Mouse (Mus musculus): Measurements from ENCODE around the gene Zbtb22. TPM values are rescaled to one million over a fixed set of nuclear protein-coding genes. Genes with fewer than 3 reads are reported as not detected.

Zbtb22 gene
- polyA plus RNA-seq, 1 experiment, result 62.9 TPM

DNA sequence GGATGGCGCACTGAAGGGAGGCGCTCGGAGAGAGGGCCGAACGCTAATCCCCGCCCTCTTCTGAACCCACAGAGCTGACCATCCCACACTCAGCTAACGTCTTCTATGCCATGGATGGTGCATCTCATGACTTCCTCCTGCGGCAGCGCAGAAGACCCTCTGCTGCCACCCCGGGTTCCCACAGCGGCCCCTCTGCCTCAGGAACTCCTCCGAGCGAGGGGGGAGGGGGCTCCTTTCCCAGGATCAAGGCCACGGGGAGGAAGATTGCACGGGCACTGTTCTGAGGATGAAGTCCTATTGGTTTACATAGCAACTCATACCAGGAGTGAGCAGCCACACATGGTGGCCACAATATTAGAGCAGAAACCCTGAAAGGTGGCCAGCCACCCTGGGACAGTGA, 21.3 kb downstream of the Zbtb22 start:
- WGBS, result 93% methylated on average over 15 of the region's 15 CpGs
- no peak overlapping the region for H3K27ac ChIP-seq (ENCODE audit: insufficient read depth, low read length)
- H3K4me3 ChIP-seq (ENCODE audit: extremely low read depth, insufficient read depth, insufficient read length), result no peak overlapping the region
- TF ChIP-seq CTCF (IDR thresholded peaks at IDR 0.05; ENCODE audit: extremely low read depth, insufficient read depth, insufficient read length, insufficient replicate concordance), result no peak
- no peak for TF ChIP-seq POLR2A (IDR thresholded peaks at IDR 0.05; ENCODE audit: low read depth, low read length)
- no peaks in the 10 kb centered on the region for H3K27me3 ChIP-seq (ENCODE audit: control insufficient read depth, insufficient read depth, low read length)
- no peak for DNase-seq (ENCODE audit: low read depth in 1 of 2, low spot score in 2 of 2)
- H3K4me1 ChIP-seq (ENCODE audit: control insufficient read depth, insufficient read depth, insufficient read length), result peaks cover 14% of the 10 kb centered on the region; the same call in 1 of the 2 replicates
- H3K36me3 ChIP-seq (ENCODE audit: control insufficient read depth, insufficient read depth, low read length), result peaks cover 42% of the 10 kb centered on the region

DNA sequence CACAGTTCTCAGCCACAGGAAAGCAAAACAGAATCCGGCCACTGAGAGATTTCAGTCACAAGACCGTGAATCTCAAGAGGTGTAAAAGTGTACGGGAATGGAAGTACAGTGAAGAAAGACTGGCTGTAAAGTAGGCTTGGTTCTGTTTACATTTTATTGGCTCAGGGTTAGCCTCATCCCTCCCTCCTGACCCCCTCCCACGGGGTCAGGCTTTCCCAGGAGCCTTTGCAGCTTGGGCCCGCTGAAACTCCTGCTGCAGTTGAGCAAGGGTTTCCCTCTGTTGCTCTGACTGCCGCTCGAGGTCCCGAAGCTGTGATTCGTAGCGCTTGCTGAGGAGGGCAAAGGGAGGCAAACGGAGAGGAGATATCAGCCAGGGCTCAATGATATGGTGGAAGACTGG, 23.1 kb downstream of the Zbtb22 start:
- Histone ChIP-seq H3K27me3 (ENCODE audit: control insufficient read depth, insufficient read depth, low read length) (no peaks in the 10 kb centered on the region), H3K4me1 (ENCODE audit: control insufficient read depth, insufficient read depth, insufficient read length) (peaks cover 14% of the 10 kb centered on the region; the same call in 1 of the 2 replicates), H3K4me3 (ENCODE audit: extremely low read depth, insufficient read depth, insufficient read length) (no peak overlapping the region), H3K27ac (ENCODE audit: insufficient read depth, low read length) (no peak overlapping the region), H3K36me3 (ENCODE audit: control insufficient read depth, insufficient read depth, low read length) (peaks cover 29% of the 10 kb centered on the region)
- TF ChIP-seq POLR2A (IDR thresholded peaks at IDR 0.05; ENCODE audit: low read depth, low read length) (no peak), CTCF (IDR thresholded peaks at IDR 0.05; ENCODE audit: extremely low read depth, insufficient read depth, insufficient read length, insufficient replicate concordance) (no peak)
- 82% methylated on average over 11 of the region's 11 CpGs for WGBS
- DNase-seq (ENCODE audit: low read depth in 1 of 2, low spot score in 2 of 2), result no peak

DNA sequence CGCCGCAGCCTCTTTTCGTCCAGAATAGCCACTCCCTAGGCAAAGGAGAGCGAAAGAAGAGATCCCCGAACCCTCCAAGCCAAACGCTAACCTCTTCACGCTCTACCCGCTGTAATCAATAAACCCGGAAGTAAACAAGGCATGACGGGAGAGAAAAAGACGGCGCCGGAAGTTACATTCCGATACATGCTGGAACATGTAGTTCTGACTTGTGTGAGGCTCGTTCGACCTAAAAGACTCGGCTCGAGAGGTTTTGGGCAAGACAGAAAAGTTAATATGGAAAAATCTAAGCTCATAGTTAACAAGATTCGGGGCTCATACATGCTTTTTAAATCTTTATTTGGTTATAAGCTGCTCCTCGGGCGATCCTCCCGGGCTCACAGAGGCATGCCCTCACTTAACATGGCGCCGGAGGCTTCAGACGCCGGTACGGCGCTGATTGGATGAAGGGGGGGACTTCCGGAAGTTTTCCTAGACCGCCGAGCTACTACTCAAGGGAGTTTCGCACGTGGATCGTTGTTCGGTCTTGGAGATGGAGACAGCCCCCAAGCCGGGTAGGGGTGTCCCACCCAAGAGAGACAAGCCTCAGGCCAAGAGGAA, 24.6 kb downstream of the Zbtb22 start, which contains the start of the genes Pfdn6 and Wdr46:
Gene Pfdn6 (minus strand): TSS at position 138 of the 600 bp plus-strand sequence.
Gene Wdr46 (plus strand): TSS at position 455 of the 600 bp plus-strand sequence.
- H3K4me3 ChIP-seq (ENCODE audit: extremely low read depth, insufficient read depth, insufficient read length), result peak within 1 kb of the TSS; percentile 99
- H3K36me3 ChIP-seq (ENCODE audit: control insufficient read depth, insufficient read depth, low read length), result peaks cover 32% of the 10 kb centered on the region
- H3K27me3 ChIP-seq (ENCODE audit: control insufficient read depth, insufficient read depth, low read length), result no peaks in the 10 kb centered on the region
- DNase-seq (ENCODE audit: low read depth in 1 of 2, low spot score in 2 of 2), result peak; percentile 84 to 87
- peak within 1 kb of the TSS; percentile 66 for H3K27ac ChIP-seq (ENCODE audit: insufficient read depth, low read length)
- H3K4me1 ChIP-seq (ENCODE audit: control insufficient read depth, insufficient read depth, insufficient read length), result peaks cover 14% of the 10 kb centered on the region; the same call in 1 of the 2 replicates
- under 1% methylated on average over 36 of the region's 36 CpGs for WGBS
- TF ChIP-seq CTCF (IDR thresholded peaks at IDR 0.05; ENCODE audit: extremely low read depth, insufficient read depth, insufficient read length, insufficient replicate concordance), result no peak
- TF ChIP-seq POLR2A (IDR thresholded peaks at IDR 0.05; ENCODE audit: low read depth, low read length), result peak; percentile 31; the same call in 1 of the 2 replicates

DNA sequence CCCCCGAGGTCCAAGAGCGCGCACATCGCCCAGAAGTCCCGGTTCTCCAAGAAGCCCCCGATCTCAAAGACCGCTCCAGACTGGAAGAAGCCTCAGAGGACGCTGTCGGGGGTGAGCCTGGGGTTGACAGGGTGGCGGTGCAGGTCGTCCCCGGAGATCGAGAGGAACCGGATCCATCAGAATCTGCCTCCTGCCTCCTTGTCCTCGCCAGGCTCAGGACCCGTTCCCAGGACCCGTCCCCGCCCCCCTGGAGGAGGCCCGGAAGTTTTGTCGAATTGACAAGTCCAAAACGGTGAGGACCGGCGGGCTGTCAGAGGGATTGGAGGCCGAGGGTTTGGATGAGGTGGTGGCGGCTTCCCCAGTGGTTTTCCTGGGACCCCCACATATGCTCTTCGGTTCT, 25.3 kb downstream of the Zbtb22 start:
- WGBS, result 2% methylated on average over 26 of the region's 26 CpGs
- no peak for TF ChIP-seq CTCF (IDR thresholded peaks at IDR 0.05; ENCODE audit: extremely low read depth, insufficient read depth, insufficient read length, insufficient replicate concordance)
- TF ChIP-seq POLR2A (IDR thresholded peaks at IDR 0.05; ENCODE audit: low read depth, low read length), result no peak
- H3K36me3 ChIP-seq (ENCODE audit: control insufficient read depth, insufficient read depth, low read length), result peaks cover 27% of the 10 kb centered on the region

GRCm38 (mm10) chr17:33941381-33941780, 25.7 kb downstream of the Zbtb22 start:
- peaks cover 26% of the 10 kb centered on the region for H3K36me3 ChIP-seq (ENCODE audit: control insufficient read depth, insufficient read depth, low read length)
- no peak for TF ChIP-seq CTCF (IDR thresholded peaks at IDR 0.05; ENCODE audit: extremely low read depth, insufficient read depth, insufficient read length, insufficient replicate concordance)
- TF ChIP-seq POLR2A (IDR thresholded peaks at IDR 0.05; ENCODE audit: low read depth, low read length), result no peak
- 42% methylated on average over 19 of the region's 19 CpGs for WGBS

More for the DNA sequence above, 25.3 kb downstream of the Zbtb22 start:
- peak overlapping the region; percentile 99 for H3K4me3 ChIP-seq (ENCODE audit: extremely low read depth, insufficient read depth, insufficient read length)
- no peaks in the 10 kb centered on the region for H3K27me3 ChIP-seq (ENCODE audit: control insufficient read depth, insufficient read depth, low read length)
- H3K27ac ChIP-seq (ENCODE audit: insufficient read depth, low read length), result no peak overlapping the region
- no peak for DNase-seq (ENCODE audit: low read depth in 1 of 2, low spot score in 2 of 2)
- H3K4me1 ChIP-seq (ENCODE audit: control insufficient read depth, insufficient read depth, insufficient read length), result peaks cover 14% of the 10 kb centered on the region; the same call in 1 of the 2 replicates

DNA sequence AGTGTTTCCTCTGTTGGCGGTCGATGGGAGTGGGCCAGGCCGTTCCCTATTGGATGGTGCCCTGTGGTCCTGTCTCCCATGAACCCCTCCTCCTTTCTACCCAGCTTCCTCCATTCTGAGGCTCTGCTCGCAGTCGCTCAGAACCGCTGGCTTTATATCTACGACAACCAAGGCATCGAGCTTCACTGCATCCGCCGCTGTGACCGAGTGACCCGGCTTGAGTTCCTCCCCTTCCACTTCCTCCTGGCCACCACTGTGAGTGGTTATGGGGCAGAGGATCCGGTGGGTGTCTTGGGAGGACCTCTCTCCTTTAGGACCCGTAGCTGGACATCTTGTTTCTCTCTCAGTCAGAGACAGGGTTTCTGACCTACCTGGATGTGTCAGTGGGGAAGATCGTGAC, 27.8 kb downstream of the Zbtb22 start:
- Histone ChIP-seq H3K27me3 (ENCODE audit: control insufficient read depth, insufficient read depth, low read length) (no peaks in the 10 kb centered on the region), H3K4me3 (ENCODE audit: extremely low read depth, insufficient read depth, insufficient read length) (no peak overlapping the region), H3K36me3 (ENCODE audit: control insufficient read depth, insufficient read depth, low read length) (peaks cover 19% of the 10 kb centered on the region), H3K27ac (ENCODE audit: insufficient read depth, low read length) (no peak overlapping the region), H3K4me1 (ENCODE audit: control insufficient read depth, insufficient read depth, insufficient read length) (peaks cover 18% of the 10 kb centered on the region)
- 95% methylated on average over 15 of the region's 15 CpGs for WGBS
- TF ChIP-seq CTCF (IDR thresholded peaks at IDR 0.05; ENCODE audit: extremely low read depth, insufficient read depth, insufficient read length, insufficient replicate concordance) (no peak), POLR2A (IDR thresholded peaks at IDR 0.05; ENCODE audit: low read depth, low read length) (no peak)
- DNase-seq (ENCODE audit: low read depth in 1 of 2, low spot score in 2 of 2), result no peak

More at GRCm38 (mm10) chr17:33941381-33941780, 25.7 kb downstream of the Zbtb22 start:
- peak overlapping the region; percentile 99 for H3K4me3 ChIP-seq (ENCODE audit: extremely low read depth, insufficient read depth, insufficient read length)
- no peak for DNase-seq (ENCODE audit: low read depth in 1 of 2, low spot score in 2 of 2)
- H3K27me3 ChIP-seq (ENCODE audit: control insufficient read depth, insufficient read depth, low read length), result no peaks in the 10 kb centered on the region
- H3K4me1 ChIP-seq (ENCODE audit: control insufficient read depth, insufficient read depth, insufficient read length), result peaks cover 14% of the 10 kb centered on the region; the same call in 1 of the 2 replicates
- no peak overlapping the region for H3K27ac ChIP-seq (ENCODE audit: insufficient read depth, low read length)

All from spleen, adult 2 months (tissue).